Mouse (Mus musculus) embryonic fibroblast, embryonic 13.5 days (primary cell): Measurements from ENCODE around the gene Terb2.

ENCODE experiments used
- CTCF ChIP-seq: IDR thresholded peaks from 2 replicates; pipeline ENCODE4 v1.5.1; 2011; ENCODE audit warnings: mild to moderate bottlenecking, control low read depth, low read length, moderate library complexity, borderline replicate concordance; ENCODE audit not compliant: insufficient read depth
- POLR2A ChIP-seq: IDR thresholded peaks from 2 replicates; pipeline ENCODE4 v1.6.1; 2011; ENCODE audit warnings: low read depth, mild to moderate bottlenecking, control low read depth, low read length, moderate library complexity

- TF ChIP-seq CTCF (no peak), POLR2A (no peak)
Observed at GRCm38 (mm10) chr2:122234611-122235288, 48.7 kb downstream of the Terb2 start, which contains the start of gene Sord.
